Mouse (Mus musculus): Measurements from ENCODE around the gene Nelfb. TPM values are rescaled to one million over a fixed set of nuclear protein-coding genes. Genes with fewer than 3 reads are reported as not detected.

The Nelfb gene
- polyA plus RNA-seq, 1 experiment from 2014 or later, result 99.9 TPM

DNA sequence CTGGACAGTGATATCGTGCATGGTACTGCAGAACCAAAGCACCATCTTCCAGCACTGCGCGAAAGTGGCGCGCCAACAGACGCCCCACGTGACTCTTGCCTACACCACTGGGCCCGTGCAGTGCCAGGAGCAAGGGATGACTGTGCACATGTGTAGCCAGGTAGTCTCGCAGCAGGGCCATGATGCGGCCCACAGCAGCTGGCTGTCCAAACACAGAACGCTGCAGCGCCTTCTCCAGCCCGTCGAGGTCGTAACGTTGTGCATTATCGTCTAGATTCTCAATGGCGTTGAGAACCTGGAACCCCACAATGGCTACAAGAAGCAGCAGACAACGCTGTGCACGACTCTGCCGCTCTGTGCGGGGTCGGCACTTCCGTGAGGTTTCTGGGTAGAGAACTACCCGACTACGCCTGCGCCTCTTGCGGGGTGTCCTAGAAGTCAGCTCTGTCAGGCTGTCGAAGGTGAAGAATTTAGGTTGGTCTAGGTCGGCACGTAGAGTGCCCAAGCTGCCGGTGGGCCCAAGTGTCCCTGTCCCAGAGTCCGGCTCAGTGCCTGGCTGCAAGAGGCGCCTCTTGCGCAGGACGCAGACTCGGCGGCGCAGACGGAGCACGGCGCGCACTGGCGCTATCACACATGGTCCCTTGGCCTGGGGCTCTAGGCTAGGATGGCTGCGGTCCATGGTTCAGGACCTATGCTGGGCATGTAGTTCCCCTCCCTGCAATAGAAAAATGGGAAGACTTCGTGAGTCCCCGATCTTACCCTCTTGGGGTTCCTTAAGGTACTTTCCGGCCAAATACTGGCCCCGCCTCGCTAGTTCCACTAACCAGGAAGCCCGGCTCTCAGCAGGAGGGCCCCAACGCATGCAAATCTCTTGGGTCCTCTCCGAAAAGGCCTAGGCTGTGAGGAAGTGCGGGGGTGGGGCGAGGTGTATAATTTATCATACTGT lies 15.8 kb downstream of the Nelfb start:
- Histone ChIP-seq H3K36me3 (ENCODE audit: control insufficient read depth, insufficient read depth, low read length) (no peaks in the 10 kb centered on the region; the same call in 1 of the 2 replicates), H3K4me3 (ENCODE audit: low read length) (peak overlapping the region; percentile 54), H3K4me1 (ENCODE audit: control insufficient read depth, insufficient read depth, low read length) (peaks cover 32% of the 10 kb centered on the region), H3K27me3 (replicated peaks; ENCODE audit: control insufficient read depth, insufficient read depth, low read length) (no peaks in the 10 kb centered on the region), H3K27ac (ENCODE audit: low read length) (peak overlapping the region; percentile 86), H3K9me3 (ENCODE audit: control insufficient read depth, low read length) (no peaks in the 10 kb centered on the region), H3K4me2 (ENCODE audit: low read depth, low read length) (peak overlapping the region; percentile 76), H3K9ac (ENCODE audit: low read depth, low read length) (peak overlapping the region; percentile 68)
- peak; percentile 64 for ATAC-seq
- 15% methylated on average over 55 of the region's 55 CpGs for WGBS

DNA sequence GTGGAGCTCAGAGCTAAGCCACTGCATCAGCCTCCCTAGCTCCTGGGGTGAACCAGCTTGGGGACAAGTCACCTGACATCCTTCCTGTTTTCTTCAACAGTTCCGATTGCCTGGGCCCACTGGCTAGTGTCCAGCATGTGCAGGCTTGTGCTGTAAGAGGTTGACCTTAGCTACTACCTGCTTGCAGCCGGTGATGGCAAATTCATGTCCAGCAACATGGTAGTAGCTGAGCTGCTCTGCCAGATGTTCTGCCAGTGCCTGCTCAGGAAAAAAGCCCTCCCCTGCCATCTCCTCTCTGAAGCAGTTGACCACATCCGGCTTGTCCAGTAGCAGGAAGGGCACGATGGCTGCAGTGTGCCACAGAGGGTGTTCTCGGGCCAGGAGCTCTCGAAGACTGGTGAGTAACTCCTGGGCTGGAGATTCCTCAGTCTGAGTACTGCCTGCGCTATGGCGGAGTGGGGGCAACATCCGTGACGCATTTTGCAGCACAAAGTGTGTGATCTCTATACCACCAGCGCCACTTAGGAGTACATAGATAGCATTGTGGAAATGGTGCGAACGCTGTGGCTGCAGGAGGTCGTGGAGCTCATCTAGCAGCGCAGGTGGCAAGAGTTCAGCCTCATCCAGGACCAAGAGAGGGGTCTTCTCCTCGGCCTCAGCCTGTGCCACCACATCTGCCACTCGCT lies 16.7 kb downstream of the Nelfb start:
- 80% methylated on average over 17 of the region's 17 CpGs for WGBS
- no peaks in the 10 kb centered on the region for H3K9me3 ChIP-seq (ENCODE audit: control insufficient read depth, low read length)
- peak overlapping the region; percentile 86 for H3K27ac ChIP-seq (ENCODE audit: low read length)
- peak overlapping the region; percentile 68 for H3K9ac ChIP-seq (ENCODE audit: low read depth, low read length)
- no peak for ATAC-seq
- H3K27me3 ChIP-seq (replicated peaks; ENCODE audit: control insufficient read depth, insufficient read depth, low read length), result no peaks in the 10 kb centered on the region
- peak overlapping the region; percentile 54 for H3K4me3 ChIP-seq (ENCODE audit: low read length)
- H3K4me1 ChIP-seq (ENCODE audit: control insufficient read depth, insufficient read depth, low read length), result peaks cover 32% of the 10 kb centered on the region
- H3K4me2 ChIP-seq (ENCODE audit: low read depth, low read length), result peak overlapping the region; percentile 76
- no peaks in the 10 kb centered on the region; the same call in 1 of the 2 replicates for H3K36me3 ChIP-seq (ENCODE audit: control insufficient read depth, insufficient read depth, low read length)

DNA sequence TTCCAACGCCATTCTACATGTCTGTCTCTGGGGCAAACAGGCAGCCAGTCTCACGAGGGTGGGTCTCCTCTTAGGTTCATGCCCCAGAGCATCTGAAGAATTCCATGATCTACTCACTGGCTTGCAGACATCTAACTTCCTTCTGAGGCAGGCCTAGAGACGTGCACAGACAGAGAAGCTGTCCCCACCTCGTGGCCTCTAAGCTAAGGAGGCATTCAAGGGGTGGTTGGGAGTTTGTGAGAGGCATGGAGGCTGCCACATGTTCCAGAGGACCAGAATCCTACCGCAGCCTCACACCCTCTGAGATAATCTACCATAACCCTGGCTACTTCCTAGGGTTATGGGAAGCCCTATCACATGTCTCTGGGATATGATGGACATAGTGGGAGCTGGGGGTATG lies 17.3 kb downstream of the Nelfb start:
- H3K27me3 ChIP-seq (replicated peaks; ENCODE audit: control insufficient read depth, insufficient read depth, low read length), result no peaks in the 10 kb centered on the region
- peak overlapping the region; percentile 84; the same call in 1 of the 2 replicates for H3K27ac ChIP-seq (ENCODE audit: low read length)
- H3K9me3 ChIP-seq (ENCODE audit: control insufficient read depth, low read length), result no peaks in the 10 kb centered on the region
- 77% methylated on average over 5 of the region's 5 CpGs for WGBS
- H3K4me2 ChIP-seq (ENCODE audit: low read depth, low read length), result peak overlapping the region; percentile 76
- H3K4me1 ChIP-seq (ENCODE audit: control insufficient read depth, insufficient read depth, low read length), result peaks cover 31% of the 10 kb centered on the region
- no peaks in the 10 kb centered on the region for H3K36me3 ChIP-seq (ENCODE audit: control insufficient read depth, insufficient read depth, low read length)
- H3K4me3 ChIP-seq (ENCODE audit: low read length), result peak overlapping the region; percentile 54
- no peak for ATAC-seq
- H3K9ac ChIP-seq (ENCODE audit: low read depth, low read length), result peak overlapping the region; percentile 68

DNA sequence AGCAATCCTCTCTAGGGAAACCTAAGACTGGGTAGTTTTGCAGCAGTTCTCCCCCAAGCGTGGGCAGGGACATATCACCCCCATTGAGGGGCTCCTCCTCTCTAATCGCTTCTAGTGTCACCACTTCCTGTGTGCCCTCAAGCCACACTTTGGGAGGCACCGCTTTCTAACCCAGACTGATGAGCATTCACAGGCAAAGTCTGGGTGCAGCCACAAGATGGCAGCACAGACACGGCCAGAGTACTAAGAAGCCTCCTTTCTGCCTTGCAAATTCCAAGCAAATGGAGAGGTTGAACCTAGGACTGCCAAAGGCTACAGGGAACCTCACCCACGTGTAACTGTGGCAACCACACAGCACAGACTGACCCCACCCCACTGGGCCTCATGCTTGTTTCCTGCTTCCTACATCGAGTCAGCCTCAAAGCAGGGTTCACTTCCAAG lies 17.9 kb downstream of the Nelfb start:
- Histone ChIP-seq H3K36me3 (ENCODE audit: control insufficient read depth, insufficient read depth, low read length) (no peaks in the 10 kb centered on the region), H3K27me3 (replicated peaks; ENCODE audit: control insufficient read depth, insufficient read depth, low read length) (no peaks in the 10 kb centered on the region), H3K4me3 (ENCODE audit: low read length) (peak overlapping the region; percentile 29), H3K9ac (ENCODE audit: low read depth, low read length) (peak overlapping the region; percentile 68; the same call in 1 of the 2 replicates), H3K27ac (ENCODE audit: low read length) (peak overlapping the region; percentile 84), H3K9me3 (ENCODE audit: control insufficient read depth, low read length) (no peaks in the 10 kb centered on the region), H3K4me1 (ENCODE audit: control insufficient read depth, insufficient read depth, low read length) (peaks cover 28% of the 10 kb centered on the region), H3K4me2 (ENCODE audit: low read depth, low read length) (peak overlapping the region; percentile 76)
- peak; percentile 75 for ATAC-seq
- whole genome bisulfite sequencing, result 2% methylated on average over 6 of the region's 6 CpGs

DNA sequence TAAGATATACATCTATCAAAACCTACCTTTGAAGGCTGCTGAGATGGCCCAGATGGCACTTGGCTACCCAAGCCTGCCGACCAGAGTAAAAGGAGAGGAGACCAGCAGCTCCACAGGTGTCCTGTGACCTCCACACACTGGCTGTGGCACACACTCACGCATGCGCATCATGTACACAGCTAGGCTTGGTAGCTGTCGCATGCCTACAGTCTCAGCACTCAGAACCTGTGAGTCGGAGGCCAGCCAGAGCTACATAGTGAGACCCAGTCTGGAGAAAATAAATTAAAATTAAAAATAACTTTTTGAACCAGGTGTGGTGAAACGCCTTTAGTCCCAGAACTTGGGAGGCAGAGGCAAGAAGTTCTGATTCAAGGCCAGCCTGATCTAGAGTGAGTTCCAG lies 23.4 kb downstream of the Nelfb start:
- whole genome bisulfite sequencing, result 80% methylated on average over 6 of the region's 6 CpGs
- Histone ChIP-seq H3K4me3 (ENCODE audit: low read length) (no peak overlapping the region), H3K27ac (ENCODE audit: low read length) (no peak overlapping the region), H3K4me2 (ENCODE audit: low read depth, low read length) (no peak overlapping the region), H3K9me3 (ENCODE audit: control insufficient read depth, low read length) (no peaks in the 10 kb centered on the region), H3K27me3 (replicated peaks; ENCODE audit: control insufficient read depth, insufficient read depth, low read length) (0 out of 2 replicates have a peak, but pooled peaks cover 3% of the 10 kb centered on the region), H3K4me1 (ENCODE audit: control insufficient read depth, insufficient read depth, low read length) (peaks cover 4% of the 10 kb centered on the region; the same call in 1 of the 2 replicates), H3K36me3 (ENCODE audit: control insufficient read depth, insufficient read depth, low read length) (no peaks in the 10 kb centered on the region), H3K9ac (ENCODE audit: low read depth, low read length) (no peak overlapping the region)
- ATAC-seq, result no peak

DNA sequence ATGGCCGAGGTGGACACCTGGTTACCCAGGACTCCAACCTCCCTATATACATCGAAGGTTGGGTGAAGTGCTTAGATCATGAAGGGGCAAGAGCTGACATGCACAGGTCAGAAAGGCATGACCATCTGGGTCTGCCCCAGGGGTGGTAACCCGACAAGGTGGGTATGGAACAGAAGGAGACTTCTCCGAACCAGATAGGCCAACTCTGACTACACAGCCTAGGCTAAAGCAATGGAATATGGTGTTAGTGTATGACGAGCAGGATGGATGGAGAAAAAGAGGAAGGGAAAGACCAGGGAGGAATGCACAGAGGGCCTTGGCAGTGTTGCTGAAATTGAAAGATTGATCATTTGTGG lies 24.7 kb downstream of the Nelfb start:
- H3K36me3 ChIP-seq (ENCODE audit: control insufficient read depth, insufficient read depth, low read length), result no peaks in the 10 kb centered on the region
- H3K4me1 ChIP-seq (ENCODE audit: control insufficient read depth, insufficient read depth, low read length), result peaks cover 4% of the 10 kb centered on the region; the same call in 1 of the 2 replicates
- peaks cover 3% of the 10 kb centered on the region; the same call in 1 of the 2 replicates for H3K27me3 ChIP-seq (replicated peaks; ENCODE audit: control insufficient read depth, insufficient read depth, low read length)
- no peak overlapping the region; the same call in 1 of the 2 replicates for H3K9ac ChIP-seq (ENCODE audit: low read depth, low read length)
- H3K27ac ChIP-seq (ENCODE audit: low read length), result no peak overlapping the region
- no peak for ATAC-seq
- H3K4me3 ChIP-seq (ENCODE audit: low read length), result peak overlapping the region; percentile 54
- peak overlapping the region; percentile 94 for H3K4me2 ChIP-seq (ENCODE audit: low read depth, low read length)
- 40% methylated on average over 5 of the region's 5 CpGs for WGBS
- no peaks in the 10 kb centered on the region for H3K9me3 ChIP-seq (ENCODE audit: control insufficient read depth, low read length)

DNA sequence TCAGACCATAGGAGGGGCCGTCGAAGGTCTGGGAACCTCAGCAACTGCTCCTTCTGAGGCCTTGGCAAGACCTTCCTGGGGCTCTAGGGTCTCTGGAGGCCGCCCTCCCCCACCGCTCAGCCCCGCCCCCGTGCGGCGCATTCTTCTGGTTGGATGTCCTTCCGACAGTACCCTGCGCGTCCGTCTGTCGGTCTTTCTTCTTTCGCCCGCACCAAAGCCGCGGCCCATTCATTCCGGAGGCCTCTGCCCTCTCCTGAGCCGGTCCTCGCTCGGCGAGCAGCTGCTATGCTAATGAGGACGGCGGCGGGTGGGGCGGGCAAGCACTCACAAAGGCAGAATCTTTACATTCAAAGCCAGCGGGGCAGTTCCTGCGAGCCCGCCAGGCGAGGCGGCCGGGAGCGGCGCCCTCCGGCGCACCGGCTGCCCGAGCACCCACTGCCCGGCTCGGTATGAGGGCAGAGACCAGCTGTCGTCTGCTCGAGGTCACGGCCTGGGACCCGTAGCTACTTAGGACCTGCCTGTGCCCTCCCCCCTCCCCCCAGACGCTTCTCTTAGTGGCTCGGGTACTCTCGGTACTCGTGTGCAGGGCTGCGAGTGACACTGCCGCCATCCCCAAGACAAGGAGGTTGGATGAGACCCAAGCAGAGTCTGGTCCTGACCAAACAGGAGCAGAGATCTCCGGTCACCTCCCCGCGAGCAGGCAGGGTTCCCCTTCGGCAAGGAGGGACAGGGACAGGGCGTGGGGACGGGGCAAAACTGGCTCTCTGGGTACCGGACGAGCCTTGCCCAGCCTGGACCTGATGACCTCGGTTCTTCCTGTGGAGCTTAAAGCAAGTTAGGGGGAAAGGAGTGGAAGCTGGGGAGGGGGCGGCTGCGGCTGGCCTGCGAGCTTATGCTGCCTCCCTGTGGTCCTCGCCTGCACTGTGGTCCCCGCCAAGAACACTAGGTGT lies 25.4 kb downstream of the Nelfb start:
- under 1% methylated on average over 62 of the region's 64 CpGs for WGBS
- peak overlapping the region; percentile 72 for H3K9ac ChIP-seq (ENCODE audit: low read depth, low read length)
- H3K36me3 ChIP-seq (ENCODE audit: control insufficient read depth, insufficient read depth, low read length), result no peaks in the 10 kb centered on the region
- H3K9me3 ChIP-seq (ENCODE audit: control insufficient read depth, low read length), result no peaks in the 10 kb centered on the region
- peaks cover 3% of the 10 kb centered on the region; the same call in 1 of the 2 replicates for H3K27me3 ChIP-seq (replicated peaks; ENCODE audit: control insufficient read depth, insufficient read depth, low read length)
- ATAC-seq, result peak; percentile 70
- peak overlapping the region; percentile 94 for H3K4me2 ChIP-seq (ENCODE audit: low read depth, low read length)
- H3K4me3 ChIP-seq (ENCODE audit: low read length), result peak overlapping the region; percentile 54
- peak overlapping the region; percentile 75 for H3K27ac ChIP-seq (ENCODE audit: low read length)
- peaks cover 4% of the 10 kb centered on the region; the same call in 1 of the 2 replicates for H3K4me1 ChIP-seq (ENCODE audit: control insufficient read depth, insufficient read depth, low read length)

DNA sequence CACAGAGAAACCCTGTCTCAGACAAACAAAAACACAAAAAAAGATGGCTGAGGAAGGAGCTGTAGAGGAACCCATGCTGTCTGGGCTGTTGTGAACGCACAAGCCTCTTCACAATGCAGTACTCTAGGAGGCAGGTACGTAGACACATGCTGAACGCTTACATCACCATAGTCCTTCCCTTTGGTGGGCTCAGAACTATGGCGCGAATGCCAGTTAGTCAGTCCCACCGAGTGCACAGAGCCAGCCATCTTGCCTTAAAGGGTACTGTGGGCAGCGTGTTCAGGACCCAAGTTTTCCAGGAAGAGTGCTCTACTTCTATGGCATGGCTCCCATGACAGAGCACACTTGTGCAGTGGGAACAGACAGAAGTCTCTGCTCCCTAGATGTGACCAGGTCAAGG lies 26.8 kb downstream of the Nelfb start:
- no peak for ATAC-seq
- Histone ChIP-seq H3K4me3 (ENCODE audit: low read length) (no peak overlapping the region), H3K9me3 (ENCODE audit: control insufficient read depth, low read length) (no peaks in the 10 kb centered on the region), H3K27me3 (replicated peaks; ENCODE audit: control insufficient read depth, insufficient read depth, low read length) (peaks cover 9% of the 10 kb centered on the region), H3K9ac (ENCODE audit: low read depth, low read length) (no peak overlapping the region), H3K27ac (ENCODE audit: low read length) (no peak overlapping the region), H3K36me3 (ENCODE audit: control insufficient read depth, insufficient read depth, low read length) (no peaks in the 10 kb centered on the region), H3K4me1 (ENCODE audit: control insufficient read depth, insufficient read depth, low read length) (peaks cover 11% of the 10 kb centered on the region), H3K4me2 (ENCODE audit: low read depth, low read length) (no peak overlapping the region)
- WGBS, result 91% methylated on average over 7 of the region's 7 CpGs
